27 mouse cellular contexts compared by ENCODE assay signal in genomic region chr17:60468901-60469300, GRCm38 (mm10).
"Had no signal": no experiment of that assay in that cellular context is flagged by ENCODE, and none has a peak within 500 bp of the region (broad histone marks: within the 10 kb centered on the region; RNA-seq: fewer than 3 reads in every experiment).

No protein-coding gene starts in this region.

- H3K27me3 ChIP-seq: heart, embryonic 12.5 days; hindbrain, embryonic 12.5 days; hindbrain, embryonic 15.5 days; intestine, embryonic 15.5 days; kidney, embryonic 15.5 days; limb, embryonic 13.5 days; limb, embryonic 15.5 days; liver, embryonic 12.5 days had no signal

- H3K9ac ChIP-seq: heart, embryonic 12.5 days; hindbrain, embryonic 12.5 days; hindbrain, embryonic 15.5 days; intestine, embryonic 15.5 days; kidney, embryonic 15.5 days; limb, embryonic 13.5 days; limb, embryonic 15.5 days; liver, embryonic 12.5 days; liver, embryonic 14.5 days had no signal

- H3K4me1 ChIP-seq: heart, embryonic 10.5 days; heart, embryonic 12.5 days; hindbrain, embryonic 10.5 days; hindbrain, embryonic 12.5 days; hindbrain, embryonic 15.5 days; intestine, embryonic 15.5 days; kidney, embryonic 15.5 days; limb, embryonic 13.5 days; limb, embryonic 15.5 days; liver, embryonic 12.5 days had no signal

- H3K36me3 ChIP-seq: heart, embryonic 10.5 days; heart, embryonic 12.5 days; hindbrain, embryonic 10.5 days; hindbrain, embryonic 12.5 days; hindbrain, embryonic 15.5 days; intestine, embryonic 15.5 days; kidney, embryonic 15.5 days; limb, embryonic 13.5 days; limb, embryonic 15.5 days; liver, embryonic 12.5 days had no signal

- H3K9me3 ChIP-seq: heart, embryonic 10.5 days; heart, embryonic 12.5 days; hindbrain, embryonic 10.5 days; hindbrain, embryonic 12.5 days; hindbrain, embryonic 15.5 days; intestine, embryonic 15.5 days; kidney, embryonic 15.5 days; limb, embryonic 13.5 days; limb, embryonic 15.5 days; liver, embryonic 12.5 days had no signal

- H3K27ac ChIP-seq: gastrocnemius, adult 2 months; heart, embryonic 10.5 days; hindbrain, embryonic 10.5 days; hindbrain, embryonic 12.5 days; hindbrain, embryonic 15.5 days; intestine, embryonic 15.5 days; kidney, embryonic 15.5 days; kidney, postnatal 0 days; limb, embryonic 13.5 days; limb, embryonic 15.5 days; liver, embryonic 12.5 days; liver, embryonic 14.5 days had no signal

- DNase-seq: gastrocnemius, adult 2 months; gastrocnemius, postnatal 10 days; gastrocnemius, postnatal 25 days; heart, adult 18-20 months; heart, postnatal 10 days; heart, postnatal 4 days; kidney, adult 18-20 months; kidney, adult 9 months; kidney, postnatal 14 days; kidney, postnatal 36 days; layer of hippocampus, adult 9-11 months; layer of hippocampus, postnatal 36 days; left cerebral cortex, postnatal 4 days had no signal

- ATAC-seq: inflammation-experienced regulatory T-cells, adult 6 months; intestine, embryonic 15.5 days; intestine, postnatal 0 days; liver, embryonic 12.5 days had no signal

- H3K4me2 ChIP-seq: heart, embryonic 12.5 days; hindbrain, embryonic 12.5 days; hindbrain, embryonic 15.5 days; intestine, embryonic 15.5 days; kidney, embryonic 15.5 days; limb, embryonic 13.5 days; limb, embryonic 15.5 days; liver, embryonic 12.5 days had no signal

- H3K4me3 ChIP-seq: gastrocnemius, adult 2 months; heart, embryonic 10.5 days; heart, embryonic 12.5 days; hindbrain, embryonic 10.5 days; hindbrain, embryonic 12.5 days; hindbrain, embryonic 15.5 days; intestine, embryonic 15.5 days; kidney, embryonic 15.5 days; limb, embryonic 13.5 days; limb, embryonic 15.5 days; liver, embryonic 12.5 days had no signal
